Mouse (Mus musculus) olfactory bulb, adult 2 months (tissue): Measurements from ENCODE around the gene Fars2. TPM values are rescaled to one million over a fixed set of nuclear protein-coding genes. Genes with fewer than 3 reads are reported as not detected.
"Not testable (repeated sequence)": the region's sequence is repeated elsewhere in the genome, so short reads cannot be mapped to it uniquely, and the experiment has no call there.

Source experiments
- H3K27ac ChIP-seq: fragments of 200-500 bp; 2 replicates; pipeline ENCODE4 v1.5.1; 2012; ENCODE audit warnings: low read depth, low read length; ENCODE audit not compliant: insufficient read depth
- H3K4me1 ChIP-seq: fragments of 200-500 bp; 2 replicates; pipeline ENCODE4 v1.6.1; 2012; ENCODE audit warnings: low read length; ENCODE audit not compliant: control insufficient read depth, insufficient read depth
- H3K4me3 ChIP-seq: fragments of 200-500 bp; 2 replicates; pipeline ENCODE4 v1.5.1; 2012; ENCODE audit warnings: mild to moderate bottlenecking, low read depth, low read length, moderate library complexity; ENCODE audit not compliant: insufficient read depth
- CTCF ChIP-seq: fragments of 200-500 bp; IDR thresholded peaks from 2 replicates; pipeline ENCODE4 v1.5.1; 2012; ENCODE audit warnings: low read depth, mild to moderate bottlenecking, low read length, moderate library complexity; ENCODE audit not compliant: insufficient read depth
- POLR2A ChIP-seq: fragments of 200-500 bp; IDR thresholded peaks from 2 replicates; pipeline ENCODE4 v1.6.1; 2012; ENCODE audit warnings: mild to moderate bottlenecking, low read depth, low read length, moderate library complexity; ENCODE audit not compliant: insufficient read depth
- WGBS: fragments of 180-500 bp; shearing (Covaris S2); methylation state at CpG from one replicate; pipeline ENCODE4 v1.1.7; 2018; 5-methylcytosine and 5-hydroxymethylcytosine counted together
- polyA plus RNA-seq: library from polyadenylated mRNA; stranded (reverse); fragments of >200 nt; gene quantifications from 2 replicates; pipeline ENCODE4 v1.2.4, GENCODE M21; 2012; ENCODE audit warnings: low replicate concordance; ENCODE audit not compliant: missing spikeins, insufficient read depth, insufficient read length

Gene Fars2
- polyA plus RNA-seq, 1 experiment = not detected

DNA sequence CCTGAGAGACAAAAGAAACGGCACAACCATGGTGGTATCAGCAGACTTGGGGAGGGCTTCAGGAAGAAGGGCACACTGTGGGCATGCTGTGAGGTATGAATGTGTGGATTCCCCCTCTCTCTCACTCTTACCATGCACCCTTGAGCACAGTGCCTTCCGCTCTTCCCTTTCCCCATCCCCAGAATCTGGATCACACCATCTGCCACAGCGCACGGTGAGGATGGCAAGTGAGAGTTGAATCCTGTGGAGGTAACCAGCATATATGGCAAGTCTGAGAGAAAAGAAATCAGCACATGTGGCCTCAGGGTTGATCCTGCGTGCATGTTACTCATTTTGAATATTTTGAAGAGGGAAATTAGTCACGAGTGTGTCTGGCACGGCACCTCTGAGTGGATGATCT is 274.7 kb downstream of the Fars2 start:
- H3K4me3 ChIP-seq = no peak overlapping the region
- TF ChIP-seq CTCF (no peak), POLR2A (no peak)
- WGBS = 87% methylated on average over 7 of the region's 7 CpGs
- no peak overlapping the region for H3K27ac ChIP-seq
- H3K4me1 ChIP-seq = 0 out of 2 replicates have a peak, but pooled peaks cover 4% of the 10 kb centered on the region

GRCm38 (mm10) chr13:36392666-36393065 is 275.5 kb downstream of the Fars2 start:
- Histone ChIP-seq H3K4me1 (0 out of 2 replicates have a peak, but pooled peaks cover 4% of the 10 kb centered on the region), H3K27ac (no peak overlapping the region), H3K4me3 (no peak overlapping the region)
- 94% methylated on average over 4 of the region's 4 CpGs for WGBS
- TF ChIP-seq CTCF (no peak), POLR2A (no peak)

GRCm38 (mm10) chr13:36401011-36401410 is 283.8 kb downstream of the Fars2 start:
- Histone ChIP-seq H3K4me3 (no peak overlapping the region), H3K27ac (no peak overlapping the region), H3K4me1 (no peaks in the 10 kb centered on the region)
- TF ChIP-seq CTCF (no peak), POLR2A (no peak)
- 80% methylated on average over 2 of the region's 2 CpGs for whole genome bisulfite sequencing

- Histone ChIP-seq H3K27ac (no peak overlapping the region), H3K4me1 (no peaks in the 10 kb centered on the region), H3K4me3 (no peak overlapping the region)
- WGBS = 90% methylated on average over 1 of the region's 1 CpGs
- TF ChIP-seq CTCF (no peak), POLR2A (no peak)
Measured at GRCm38 (mm10) chr13:36413276-36413675, 296.1 kb downstream of the Fars2 start.

- Histone ChIP-seq H3K4me1 (no peaks in the 10 kb centered on the region), H3K27ac (no peak overlapping the region), H3K4me3 (no peak overlapping the region)
- 100% methylated on average over 1 of the region's 1 CpGs for WGBS
- TF ChIP-seq POLR2A (no peak), CTCF (no peak)
Measured at GRCm38 (mm10) chr13:36415176-36415575, 298.0 kb downstream of the Fars2 start.

GRCm38 (mm10) chr13:36416546-36416945 is 299.3 kb downstream of the Fars2 start:
- WGBS = 76% methylated on average over 4 of the region's 4 CpGs
- H3K4me1 ChIP-seq = no peaks in the 10 kb centered on the region
- TF ChIP-seq CTCF = no peak
- TF ChIP-seq POLR2A = no peak
- no peak overlapping the region for H3K27ac ChIP-seq
- H3K4me3 ChIP-seq = no peak overlapping the region

GRCm38 (mm10) chr13:36419357-36419756 is 302.1 kb downstream of the Fars2 start:
- Histone ChIP-seq H3K4me3 (no peak overlapping the region), H3K4me1 (no peaks in the 10 kb centered on the region), H3K27ac (no peak overlapping the region)
- TF ChIP-seq POLR2A = no peak
- no peak for TF ChIP-seq CTCF

DNA sequence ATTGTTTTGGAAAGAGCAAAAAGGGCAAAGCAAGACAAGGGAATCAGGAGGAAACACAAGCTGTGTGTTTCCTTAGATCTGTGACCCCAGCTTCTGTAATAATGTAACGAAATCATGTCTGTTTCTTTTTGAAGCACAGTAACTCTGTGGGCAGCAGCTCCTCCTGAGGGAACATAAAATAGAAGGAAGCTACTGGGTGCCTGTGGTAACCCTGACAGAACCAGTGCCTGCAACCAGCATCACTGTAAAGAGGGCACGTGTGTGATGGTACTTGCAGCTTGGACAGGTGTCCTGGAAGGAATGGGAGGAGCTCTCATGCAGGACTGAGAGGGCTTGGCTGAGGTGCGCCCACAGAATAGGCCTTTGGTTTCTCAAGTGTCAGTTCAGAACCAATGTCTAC is 305.2 kb downstream of the Fars2 start:
- Histone ChIP-seq H3K4me3 (no peak overlapping the region), H3K27ac (no peak overlapping the region), H3K4me1 (no peaks in the 10 kb centered on the region)
- 77% methylated on average over 3 of the region's 3 CpGs for WGBS
- TF ChIP-seq CTCF (no peak), POLR2A (no peak)

GRCm38 (mm10) chr13:36425824-36426705 is 308.9 kb downstream of the Fars2 start:
- WGBS = 92% methylated on average over 17 of the region's 17 CpGs

DNA sequence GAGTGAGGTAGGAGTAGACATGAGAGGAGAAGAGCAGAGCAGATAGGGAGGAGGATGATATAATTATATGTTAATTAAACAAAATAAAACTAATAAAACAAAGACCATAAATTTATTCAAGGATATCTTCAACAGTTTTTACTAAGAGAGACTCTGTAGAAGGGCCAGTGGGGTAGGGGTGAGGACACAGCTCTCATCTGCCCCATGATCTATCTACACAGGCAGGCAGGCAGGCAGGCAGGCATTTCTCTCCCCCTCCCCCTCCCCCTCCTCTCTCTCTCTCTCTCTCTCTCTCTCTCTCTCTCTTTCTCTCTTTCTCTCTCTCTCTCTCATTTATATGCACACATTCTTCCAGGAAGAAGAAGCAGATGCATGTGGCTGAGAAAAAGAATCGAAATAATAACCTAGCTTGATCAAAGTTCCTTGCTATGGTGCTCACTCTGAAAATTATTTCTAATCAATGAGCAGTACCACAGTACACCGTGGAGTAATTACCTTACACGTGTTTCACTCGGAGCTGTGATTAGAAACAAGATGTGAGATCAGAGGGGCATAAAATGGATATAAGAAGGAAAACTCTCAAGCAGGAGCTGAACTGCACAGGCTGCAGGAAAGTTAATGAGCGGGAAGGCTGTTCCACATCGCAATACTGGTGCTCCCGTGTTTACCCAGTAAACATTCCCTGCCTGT is 312.4 kb downstream of the Fars2 start:
- Histone ChIP-seq H3K4me3 (no peak overlapping the region), H3K27ac (no peak overlapping the region), H3K4me1 (no peaks in the 10 kb centered on the region)
- WGBS = 44% methylated on average over 7 of the region's 7 CpGs
- TF ChIP-seq CTCF (no peak), POLR2A (no peak)

More at GRCm38 (mm10) chr13:36425824-36426705, 308.9 kb downstream of the Fars2 start:
- not testable (repeated sequence) for H3K4me1 ChIP-seq, H3K4me3 ChIP-seq, H3K27ac ChIP-seq
